29 mouse cellular contexts compared by ENCODE assay signal in genomic region chr5:140066769-140067168, GRCm38 (mm10).
A peak's percentile ranks its signal among the peaks of the same experiment; 100 is the strongest.
DNase-seq lines count a peak whose midpoint lies in the region; ATAC-seq lines count a peak whose summit lies in the region.
"Had no signal": no experiment of that assay in that cellular context is flagged by ENCODE, and none has a peak within 500 bp of the region (broad histone marks: within the 10 kb centered on the region; RNA-seq: fewer than 3 reads in every experiment).

No protein-coding gene starts in this region.

- DNase-seq in forebrain, embryonic 10.5 days (ENCODE audit: extremely low spot score, low spot score), result no peak
- no peak for DNase-seq in kidney, postnatal 10 days
- no peak for DNase-seq in neural tube, embryonic 10.5 days (ENCODE audit: extremely low spot score, low spot score)
- DNase-seq: adrenal gland, postnatal 10 days; adrenal gland, postnatal 36 days; B cell, adult 2 months; cerebellum, adult 11 months; cerebellum, adult 2 months; cerebellum, adult 9-11 months; cerebellum, postnatal 25 days; gastrocnemius, postnatal 25 days; heart, adult 18-20 months; heart, postnatal 10 days; heart, postnatal 36 days had no signal

- no peak overlapping the region for H3K4me3 ChIP-seq in forebrain, embryonic 10.5 days
- no peak overlapping the region for H3K4me3 ChIP-seq in forebrain, embryonic 16.5 days (replicated peaks; ENCODE audit: low read length)
- H3K4me3 ChIP-seq in kidney, embryonic 16.5 days (ENCODE audit: low read length), result no peak overlapping the region
- no peak overlapping the region for H3K4me3 ChIP-seq in neural tube, embryonic 13.5 days
- H3K4me3 ChIP-seq in neural tube, embryonic 15.5 days (replicated peaks), result no peak overlapping the region
- H3K4me3 ChIP-seq: embryonic facial prominence, embryonic 13.5 days; heart, embryonic 12.5 days; heart, embryonic 15.5 days; hindbrain, embryonic 10.5 days; hindbrain, embryonic 13.5 days had no signal

- H3K9me3 ChIP-seq in forebrain, embryonic 10.5 days, result no peaks in the 10 kb centered on the region
- H3K9me3 ChIP-seq in forebrain, embryonic 16.5 days (ENCODE audit: control insufficient read depth, low read length), result no peaks in the 10 kb centered on the region
- no peaks in the 10 kb centered on the region for H3K9me3 ChIP-seq in kidney, embryonic 16.5 days (ENCODE audit: low read length)
- H3K9me3 ChIP-seq in neural tube, embryonic 13.5 days, result no peaks in the 10 kb centered on the region
- no peaks in the 10 kb centered on the region for H3K9me3 ChIP-seq in neural tube, embryonic 15.5 days (replicated peaks)
- H3K9me3 ChIP-seq: embryonic facial prominence, embryonic 13.5 days; G1E; heart, embryonic 12.5 days; heart, embryonic 15.5 days; hindbrain, embryonic 10.5 days; hindbrain, embryonic 13.5 days had no signal

- H3K4me2 ChIP-seq in forebrain, embryonic 16.5 days (ENCODE audit: low read length), result no peak overlapping the region
- no peak overlapping the region for H3K4me2 ChIP-seq in kidney, embryonic 16.5 days (replicated peaks; ENCODE audit: low read depth, low read length)
- no peak overlapping the region for H3K4me2 ChIP-seq in neural tube, embryonic 13.5 days
- no peak overlapping the region for H3K4me2 ChIP-seq in neural tube, embryonic 15.5 days
- H3K4me2 ChIP-seq: embryonic facial prominence, embryonic 13.5 days; heart, embryonic 12.5 days; heart, embryonic 15.5 days; hindbrain, embryonic 13.5 days had no signal

- H3K36me3 ChIP-seq in forebrain, embryonic 10.5 days (replicated peaks), result peaks cover 28% of the 10 kb centered on the region
- no peaks in the 10 kb centered on the region for H3K36me3 ChIP-seq in forebrain, embryonic 16.5 days (ENCODE audit: control insufficient read depth, insufficient read depth)
- no peaks in the 10 kb centered on the region for H3K36me3 ChIP-seq in kidney, embryonic 16.5 days (ENCODE audit: insufficient read depth, low read length)
- H3K36me3 ChIP-seq in neural tube, embryonic 13.5 days, result 0 out of 2 replicates have a peak, but pooled peaks cover 10% of the 10 kb centered on the region
- no peaks in the 10 kb centered on the region for H3K36me3 ChIP-seq in neural tube, embryonic 15.5 days
- H3K36me3 ChIP-seq: heart, embryonic 15.5 days had no signal

- 0 out of 2 replicates have a peak overlapping the region, but pooled peaks have one; percentile 20 for H3K27ac ChIP-seq in forebrain, embryonic 10.5 days
- no peak overlapping the region for H3K27ac ChIP-seq in forebrain, embryonic 16.5 days (ENCODE audit: low read length)
- 0 out of 2 replicates have a peak overlapping the region, but pooled peaks have one; percentile 21 for H3K27ac ChIP-seq in kidney, embryonic 16.5 days (ENCODE audit: low read length)
- H3K27ac ChIP-seq in neural tube, embryonic 13.5 days (replicated peaks), result no peak overlapping the region
- no peak overlapping the region for H3K27ac ChIP-seq in neural tube, embryonic 15.5 days (replicated peaks)
- H3K27ac ChIP-seq: embryonic facial prominence, embryonic 13.5 days; heart, embryonic 15.5 days; hindbrain, embryonic 10.5 days; hindbrain, embryonic 13.5 days; hindbrain, postnatal 0 days had no signal

- peaks cover 18% of the 10 kb centered on the region; the same call in 1 of the 2 replicates for H3K4me1 ChIP-seq in forebrain, embryonic 10.5 days
- H3K4me1 ChIP-seq in forebrain, embryonic 16.5 days (replicated peaks; ENCODE audit: control insufficient read depth, insufficient read depth, low read length), result peaks cover 15% of the 10 kb centered on the region
- H3K4me1 ChIP-seq in kidney, embryonic 16.5 days (ENCODE audit: insufficient read depth, low read length), result peaks cover 18% of the 10 kb centered on the region; the same call in 1 of the 2 replicates
- H3K4me1 ChIP-seq in neural tube, embryonic 13.5 days (replicated peaks), result peaks cover 38% of the 10 kb centered on the region
- H3K4me1 ChIP-seq in neural tube, embryonic 15.5 days, result peaks cover 25% of the 10 kb centered on the region
- H3K4me1 ChIP-seq: heart, embryonic 15.5 days had no signal

- ATAC-seq in forebrain, embryonic 16.5 days, result no peak
- ATAC-seq in kidney, embryonic 16.5 days (ENCODE audit: low FRiP score, low TSS enrichment), result peak; percentile 52; the same call in 1 of the 2 replicates
- peak; percentile 70; the same call in 1 of the 2 replicates for ATAC-seq in neural tube, embryonic 13.5 days (ENCODE audit: low read depth)
- 0 out of 2 replicates have a peak, but pooled peaks have one; percentile 40 for ATAC-seq in neural tube, embryonic 15.5 days (ENCODE audit: low FRiP score)
- no peak for ATAC-seq in cerebellum, adult (ENCODE audit: insufficient number of reproducible peaks, low FRiP score, low TSS enrichment)
- ATAC-seq: forebrain, embryonic 14.5 days; hindbrain, postnatal 0 days; Patski had no signal

- WGBS in forebrain, embryonic 10.5 days, result 76% methylated on average over 8 of the region's 8 CpGs
- 59% methylated on average over 8 of the region's 8 CpGs for WGBS in forebrain, embryonic 16.5 days
- 30% methylated on average over 8 of the region's 8 CpGs for WGBS in kidney, embryonic 16.5 days
- 31% methylated on average over 8 of the region's 8 CpGs for WGBS in neural tube, embryonic 13.5 days
- 31% methylated on average over 8 of the region's 8 CpGs for WGBS in neural tube, embryonic 15.5 days

- no peak overlapping the region for H3K9ac ChIP-seq in forebrain, embryonic 16.5 days (replicated peaks; ENCODE audit: low read depth, low read length)
- H3K9ac ChIP-seq in kidney, embryonic 16.5 days (replicated peaks; ENCODE audit: low read length), result no peak overlapping the region
- no peak overlapping the region for H3K9ac ChIP-seq in neural tube, embryonic 13.5 days
- no peak overlapping the region for H3K9ac ChIP-seq in neural tube, embryonic 15.5 days (replicated peaks)
- H3K9ac ChIP-seq: embryonic facial prominence, embryonic 13.5 days; heart, embryonic 12.5 days; heart, embryonic 15.5 days; hindbrain, embryonic 13.5 days had no signal

- H3K27me3 ChIP-seq in forebrain, embryonic 10.5 days (ENCODE audit: poor library complexity, severe bottlenecking), result no peaks in the 10 kb centered on the region
- no peaks in the 10 kb centered on the region for H3K27me3 ChIP-seq in forebrain, embryonic 16.5 days (replicated peaks; ENCODE audit: control insufficient read depth, insufficient read depth, low read length)
- H3K27me3 ChIP-seq in kidney, embryonic 16.5 days (ENCODE audit: insufficient read depth, low read length), result no peaks in the 10 kb centered on the region
- no peaks in the 10 kb centered on the region for H3K27me3 ChIP-seq in neural tube, embryonic 13.5 days
- 0 out of 2 replicates have a peak, but pooled peaks cover 6% of the 10 kb centered on the region for H3K27me3 ChIP-seq in neural tube, embryonic 15.5 days (replicated peaks)
- H3K27me3 ChIP-seq: CH12.LX; embryonic facial prominence, embryonic 13.5 days; heart, embryonic 12.5 days; heart, embryonic 15.5 days; Patski had no signal

Comparison
In these comparisons a context has a peak if more than half of its experiments do, and no peak if none do; other contexts are left out.
1. H3K27ac ChIP-seq: peak in forebrain, embryonic 10.5 days (single experiment) and kidney, embryonic 16.5 days (single experiment); none in forebrain, embryonic 16.5 days (single experiment), neural tube, embryonic 13.5 days (single experiment) and neural tube, embryonic 15.5 days (single experiment).
2. ATAC-seq: peak in kidney, embryonic 16.5 days (single experiment), neural tube, embryonic 13.5 days (single experiment) and neural tube, embryonic 15.5 days (single experiment); none in forebrain, embryonic 16.5 days (single experiment) and cerebellum, adult (single experiment).